Comparison of ENCODE assay signal across 27 mouse cellular contexts in genomic region chr11:46734617-46735016, GRCm38 (mm10). TPM values are rescaled to one million over a fixed set of nuclear protein-coding genes. Genes with fewer than 3 reads are reported as not detected.
"Had no signal": no experiment of that assay in that cellular context is flagged by ENCODE, and none has a peak within 500 bp of the region (broad histone marks: within the 10 kb centered on the region; RNA-seq: fewer than 3 reads in every experiment).

No protein-coding gene starts in this region.

- H3K27ac ChIP-seq: forebrain, embryonic 15.5 days; heart, adult 2 months; heart, embryonic 13.5 days; heart, embryonic 15.5 days; hindbrain, embryonic 13.5 days; hindbrain, embryonic 15.5 days; hindbrain, postnatal 0 days; intestine, embryonic 15.5 days; limb, embryonic 13.5 days; limb, embryonic 15.5 days; liver, embryonic 14.5 days had no signal

- H3K9me3 ChIP-seq: forebrain, embryonic 15.5 days; heart, embryonic 13.5 days; heart, embryonic 15.5 days; hindbrain, embryonic 13.5 days; hindbrain, embryonic 15.5 days; intestine, embryonic 15.5 days; limb, embryonic 13.5 days; limb, embryonic 15.5 days had no signal

- ATAC-seq: forebrain, embryonic 15.5 days; forebrain, postnatal 0 days; hindbrain, postnatal 0 days; intestine, embryonic 15.5 days had no signal

- H3K27me3 ChIP-seq: forebrain, embryonic 15.5 days; heart, embryonic 13.5 days; heart, embryonic 15.5 days; hindbrain, embryonic 13.5 days; hindbrain, embryonic 15.5 days; intestine, embryonic 15.5 days; limb, embryonic 13.5 days; limb, embryonic 15.5 days had no signal

- H3K4me3 ChIP-seq: forebrain, embryonic 15.5 days; heart, adult 2 months; heart, embryonic 13.5 days; heart, embryonic 15.5 days; hindbrain, embryonic 13.5 days; hindbrain, embryonic 15.5 days; intestine, embryonic 15.5 days; limb, embryonic 13.5 days; limb, embryonic 15.5 days had no signal

- H3K36me3 ChIP-seq: forebrain, embryonic 15.5 days; heart, embryonic 13.5 days; heart, embryonic 15.5 days; hindbrain, embryonic 13.5 days; hindbrain, embryonic 15.5 days; intestine, embryonic 15.5 days; limb, embryonic 13.5 days; limb, embryonic 15.5 days had no signal

- H3K9ac ChIP-seq: forebrain, embryonic 15.5 days; forebrain, postnatal 0 days; heart, embryonic 13.5 days; heart, embryonic 15.5 days; hindbrain, embryonic 13.5 days; hindbrain, embryonic 15.5 days; intestine, embryonic 15.5 days; limb, embryonic 13.5 days; limb, embryonic 15.5 days; liver, embryonic 14.5 days had no signal

- DNase-seq: forebrain, postnatal 0 days; gastrocnemius, postnatal 14 days; gastrocnemius, postnatal 36 days; heart, adult 2 months; heart, postnatal 14 days; heart, postnatal 36 days; kidney, postnatal 14 days; layer of hippocampus, adult 9-11 months; layer of hippocampus, postnatal 36 days; left cerebral cortex, postnatal 4 days; lung, adult 18-20 months had no signal

- H3K4me1 ChIP-seq: forebrain, embryonic 15.5 days; heart, embryonic 13.5 days; heart, embryonic 15.5 days; hindbrain, embryonic 13.5 days; hindbrain, embryonic 15.5 days; intestine, embryonic 15.5 days; limb, embryonic 13.5 days; limb, embryonic 15.5 days had no signal

- H3K4me2 ChIP-seq: forebrain, embryonic 15.5 days; heart, embryonic 11.5 days; heart, embryonic 13.5 days; heart, embryonic 15.5 days; hindbrain, embryonic 13.5 days; hindbrain, embryonic 15.5 days; intestine, embryonic 15.5 days; limb, embryonic 13.5 days; limb, embryonic 15.5 days; liver, embryonic 11.5 days had no signal

RNA-seq across cellular contexts. Expression of gene Havcr1, which starts 0.3 kb away (rescaled TPM):
- polyA plus RNA-seq: forebrain, embryonic 15.5 days; forebrain, postnatal 0 days; gonadal fat pad, adult 2 months; heart, adult 2 months; heart, embryonic 13.5 days; heart, postnatal 0 days; hindbrain, embryonic 11.5 days; hindbrain, embryonic 13.5 days; hindbrain, embryonic 15.5 days; hindbrain, postnatal 0 days; intestine, embryonic 15.5 days; limb, embryonic 11.5 days; liver, embryonic 14.5 days had no signal

RNA-seq across cellular contexts. Expression of gene Timd2, which starts 27.8 kb away (rescaled TPM):
- polyA plus RNA-seq: forebrain, embryonic 15.5 days; heart, adult 2 months; heart, embryonic 15.5 days; heart, postnatal 0 days; hindbrain, embryonic 11.5 days; hindbrain, embryonic 13.5 days; hindbrain, postnatal 0 days; limb, embryonic 13.5 days had no signal
